Comparison of ENCODE assay signal across 10 mouse cellular contexts in the genomic region with DNA sequence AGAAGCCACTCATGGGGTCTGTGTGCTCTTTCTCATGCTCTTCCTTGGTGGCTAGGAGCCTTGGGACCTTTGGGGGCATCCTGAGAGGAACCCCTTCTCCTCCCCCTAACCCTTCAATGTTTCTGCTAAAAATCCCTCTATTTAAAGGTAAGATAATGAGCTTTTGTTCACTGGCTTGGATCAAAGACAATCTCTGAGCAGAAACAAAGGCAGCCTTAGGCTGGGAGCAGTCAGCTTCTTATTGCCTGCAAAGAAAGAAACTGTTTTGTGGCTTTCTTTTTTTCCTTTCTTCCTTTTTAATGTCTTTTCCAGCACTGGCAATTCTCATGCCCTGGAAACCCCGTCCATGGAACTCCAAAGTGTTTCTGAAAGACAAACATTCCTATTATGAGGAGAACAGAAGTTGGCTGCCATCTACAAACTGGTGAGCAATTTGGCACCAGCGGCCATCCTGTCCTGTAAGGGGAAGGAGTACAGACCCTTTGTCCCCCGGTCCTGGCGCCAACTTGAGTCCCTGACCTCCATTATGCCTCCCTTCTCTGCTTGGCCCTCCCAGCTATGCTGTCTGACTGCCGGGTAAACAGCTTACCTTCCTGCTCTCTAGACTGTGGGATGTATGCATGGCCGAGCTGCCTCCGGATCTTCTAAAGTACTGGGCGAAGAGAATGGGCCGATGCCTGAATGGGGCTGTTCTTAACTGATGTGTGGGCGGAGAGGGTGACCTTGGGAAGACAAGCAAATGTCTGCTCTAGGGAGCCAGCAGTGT. TPM values are rescaled to one million over a fixed set of nuclear protein-coding genes. Genes with fewer than 3 reads are reported as not detected.
A peak's percentile ranks its signal among the peaks of the same experiment; 100 is the strongest.
DNase-seq lines count a peak whose midpoint lies in the region; ATAC-seq and TF ChIP-seq lines count a peak whose summit lies in the region.
"Had no signal": no experiment of that assay in that cellular context is flagged by ENCODE, and none has a peak within 500 bp of the region (broad histone marks: within the 10 kb centered on the region; RNA-seq: fewer than 3 reads in every experiment).

No protein-coding gene starts in this region.

- no peaks in the 10 kb centered on the region for H3K4me1 ChIP-seq in kidney, embryonic 15.5 days
- H3K4me1 ChIP-seq in forebrain, embryonic 12.5 days = peaks cover 46% of the 10 kb centered on the region
- H3K4me1 ChIP-seq in midbrain, postnatal 0 days (ENCODE audit: insufficient read depth, low read length) = no peaks in the 10 kb centered on the region

- no peak overlapping the region for H3K4me2 ChIP-seq in kidney, embryonic 15.5 days
- H3K4me2 ChIP-seq in forebrain, embryonic 12.5 days = peak overlapping the region; percentile 16; the same call in 1 of the 2 replicates
- H3K4me2 ChIP-seq in midbrain, postnatal 0 days (ENCODE audit: low read depth, low read length, poor library complexity, severe bottlenecking) = no peak overlapping the region

- TF ChIP-seq CTCF in midbrain, postnatal 0 days (IDR thresholded peaks at IDR 0.05) = no peak

- no peaks in the 10 kb centered on the region for H3K9me3 ChIP-seq in kidney, embryonic 15.5 days (replicated peaks)
- no peaks in the 10 kb centered on the region for H3K9me3 ChIP-seq in forebrain, embryonic 12.5 days
- H3K9me3 ChIP-seq in midbrain, postnatal 0 days (ENCODE audit: low read length) = no peaks in the 10 kb centered on the region

- H3K27ac ChIP-seq in kidney, embryonic 15.5 days = no peak overlapping the region
- H3K27ac ChIP-seq in forebrain, embryonic 12.5 days = peak overlapping the region; percentile 76
- peak overlapping the region; percentile 44; the same call in 1 of the 2 replicates for H3K27ac ChIP-seq in midbrain, postnatal 0 days (ENCODE audit: low read depth, low read length)

- H3K4me3 ChIP-seq in kidney, embryonic 15.5 days (replicated peaks) = no peak overlapping the region
- H3K4me3 ChIP-seq in forebrain, embryonic 12.5 days (replicated peaks) = no peak overlapping the region
- H3K4me3 ChIP-seq in midbrain, postnatal 0 days (ENCODE audit: low read depth, low read length) = no peak overlapping the region

- DNase-seq in kidney, adult 8-10 months = no peak
- peak; percentile 62 to 67 for DNase-seq in layer of hippocampus, postnatal 10 days (ENCODE audit: low spot score in 2 of 2)
- DNase-seq in midbrain, postnatal 0 days (ENCODE audit: low spot score) = peak; percentile 90
- DNase-seq in liver = no peak
- DNase-seq in adrenal gland, postnatal 14 days = no peak
- DNase-seq in urinary bladder, adult 2 months (ENCODE audit: low spot score) = no peak

- ATAC-seq in kidney, embryonic 15.5 days (replicated peaks; ENCODE audit: low FRiP score) = 0 out of 2 replicates have a peak, but pooled peaks have one; percentile 29
- ATAC-seq in forebrain, embryonic 12.5 days (ENCODE audit: low FRiP score) = peak; percentile 79
- ATAC-seq in midbrain, postnatal 0 days (ENCODE audit: low FRiP score) = peak; percentile 87

- H3K27me3 ChIP-seq in kidney, embryonic 15.5 days = no peaks in the 10 kb centered on the region
- no peaks in the 10 kb centered on the region for H3K27me3 ChIP-seq in forebrain, embryonic 12.5 days
- H3K27me3 ChIP-seq in midbrain, postnatal 0 days (ENCODE audit: insufficient read depth, low read length) = no peaks in the 10 kb centered on the region

- H3K36me3 ChIP-seq in kidney, embryonic 15.5 days = no peaks in the 10 kb centered on the region
- no peaks in the 10 kb centered on the region for H3K36me3 ChIP-seq in forebrain, embryonic 12.5 days (replicated peaks)
- no peaks in the 10 kb centered on the region for H3K36me3 ChIP-seq in midbrain, postnatal 0 days (ENCODE audit: insufficient read depth, low read length)

- no peak overlapping the region for H3K9ac ChIP-seq in kidney, embryonic 15.5 days
- no peak overlapping the region for H3K9ac ChIP-seq in forebrain, embryonic 12.5 days
- H3K9ac ChIP-seq in midbrain, postnatal 0 days (replicated peaks; ENCODE audit: low read length, poor library complexity, severe bottlenecking) = no peak overlapping the region

- WGBS in kidney, embryonic 15.5 days = 50% methylated on average over 10 of the region's 10 CpGs
- 12% methylated on average over 10 of the region's 10 CpGs for WGBS in forebrain, embryonic 12.5 days
- 22% methylated on average over 10 of the region's 10 CpGs for WGBS in midbrain, postnatal 0 days

RNA-seq across cellular contexts. Expression of gene Pabpc6, which starts 56.4 kb away (rescaled TPM):
- not detected in 2 replicates for polyA plus RNA-seq in kidney, embryonic 15.5 days (2015; fragmentation: Nextera tagmentation; extraction: Ambion mirVana)
- polyA plus RNA-seq in forebrain, embryonic 12.5 days (2016; fragmentation: Nextera tagmentation; extraction: Ambion mirVana) = not detected in 2 replicates
- not detected for total RNA-seq in layer of hippocampus, postnatal 10 days (2021)
- total RNA-seq in midbrain, postnatal 0 days (2014; rRNA removed) = not detected in 2 replicates
- polyA plus RNA-seq in midbrain, postnatal 0 days (2015; fragmentation: Nextera tagmentation; extraction: Ambion mirVana) = not detected in 2 replicates
- not detected in 2 replicates for total RNA-seq in adrenal gland, postnatal 14 days (2021)
- polyA plus RNA-seq in urinary bladder, adult 2 months (2012; rRNA removed) = not detected in 2 replicates
- polyA plus RNA-seq: embryonic facial prominence, embryonic 11.5 days; large intestine, adult 2 months had no signal

Comparison
In these comparisons a context has a peak if more than half of its experiments do, and no peak if none do; other contexts are left out.
1. ATAC-seq: peak in every context shown above with its lines; median percentile 87 in midbrain, postnatal 0 days; 79 in forebrain, embryonic 12.5 days; 29 in kidney, embryonic 15.5 days.
2. DNase-seq: peak in layer of hippocampus, postnatal 10 days (2 of 2) and midbrain, postnatal 0 days (single experiment); none in kidney, adult 8-10 months (0 of 2), liver (single experiment), adrenal gland, postnatal 14 days (single experiment) and urinary bladder, adult 2 months (single experiment).